Mouse (Mus musculus) embryonic facial prominence, embryonic 14.5 days (tissue): Measurements from ENCODE around the gene Pole3. TPM values are rescaled to one million over a fixed set of nuclear protein-coding genes. Genes with fewer than 3 reads are reported as not detected.
A peak's percentile ranks its signal among the peaks of the same experiment; 100 is the strongest.

Source experiments
- ATAC-seq: fragments of 200-750 bp; cut with Nextera tagmentation; 2 replicates; pipeline ENCODE4 v1.8.0; 2017; ENCODE audit warnings: low read depth, moderate number of reproducible peaks, moderate TSS enrichment
- DNase-seq: peaks from one replicate; pipeline ENCODE4 v3.0.0-alpha.2; 2015; ENCODE audit warnings: low spot score
- H3K27ac ChIP-seq: fragments of 300-500 bp; sonication (generic); replicated peaks from 2 replicates; pipeline ENCODE4 v1.5.1; 2014; ENCODE audit warnings: low read depth, mild to moderate bottlenecking, low read length, moderate library complexity
- H3K27me3 ChIP-seq: fragments of 300-500 bp; sonication (generic); replicated peaks from 2 replicates; pipeline ENCODE4 v1.6.1; 2014; ENCODE audit warnings: low read length; ENCODE audit not compliant: control insufficient read depth, insufficient read depth
- H3K36me3 ChIP-seq: fragments of 300-500 bp; sonication (generic); 2 replicates; pipeline ENCODE4 v1.6.1; 2014; ENCODE audit warnings: low read length, mixed read lengths; ENCODE audit not compliant: control insufficient read depth, insufficient read depth
- H3K4me1 ChIP-seq: fragments of 300-500 bp; sonication (generic); 2 replicates; pipeline ENCODE4 v1.6.1; 2014; ENCODE audit warnings: antibody characterized with exemption, low read length; ENCODE audit not compliant: control insufficient read depth, insufficient read depth
- H3K4me2 ChIP-seq: fragments of 300-500 bp; sonication (generic); 2 replicates; pipeline ENCODE4 v1.6.1; 2014; ENCODE audit warnings: low read depth, mild to moderate bottlenecking, low read length, moderate library complexity, mixed read lengths
- H3K4me3 ChIP-seq: fragments of 300-500 bp; sonication (generic); 2 replicates; pipeline ENCODE4 v1.5.1; 2014; ENCODE audit warnings: low read depth, mild to moderate bottlenecking, low read length
- H3K9ac ChIP-seq: fragments of 300-500 bp; sonication (generic); 2 replicates; pipeline ENCODE4 v1.6.1; 2014; ENCODE audit warnings: low read depth, mild to moderate bottlenecking, low read length, moderate library complexity, mixed read lengths
- H3K9me3 ChIP-seq: fragments of 300-500 bp; sonication (generic); 2 replicates; pipeline ENCODE4 v1.6.1; 2016; ENCODE audit warnings: low read length; ENCODE audit not compliant: control insufficient read depth
- WGBS: fragments of 180-500 bp; shearing (Covaris S2); extraction: QIAGEN DNeasy Blood & Tissue Kit; methylation state at CpG from one replicate; pipeline ENCODE4 v1.1.7; 2014; 5-methylcytosine and 5-hydroxymethylcytosine counted together
- polyA plus RNA-seq: library from polyadenylated mRNA; unstranded; fragments of >200 nt; fragmentation: Nextera tagmentation; extraction: Ambion mirVana; gene quantifications from 2 replicates; pipeline ENCODE4 v1.2.1, GENCODE M21; 2014

Pole3 gene
- polyA plus RNA-seq, 1 experiment from 2014 or later = 66.3 TPM

- no peak for ATAC-seq
Measured at GRCm38 (mm10) chr4:62526256-62526655, 1.4 kb upstream of the Pole3 start.

GRCm38 (mm10) chr4:62525489-62525811 is 582 bp upstream of the Pole3 start:
- H3K4me2 ChIP-seq = peak overlapping the region; percentile 83
- ATAC-seq (no peak), DNase-seq (no peak)
- H3K4me1 ChIP-seq = peaks cover 11% of the 10 kb centered on the region
- no peaks in the 10 kb centered on the region for H3K27me3 ChIP-seq
- H3K27ac ChIP-seq = no peak overlapping the region
- H3K4me3 ChIP-seq = peak overlapping the region; percentile 68
- peaks cover 15% of the 10 kb centered on the region for H3K36me3 ChIP-seq
- H3K9ac ChIP-seq = peak overlapping the region; percentile 51; the same call in 1 of the 2 replicates
- 3% methylated on average over 10 of the region's 10 CpGs for WGBS
- H3K9me3 ChIP-seq = no peaks in the 10 kb centered on the region

More at GRCm38 (mm10) chr4:62526256-62526655, 1.4 kb upstream of the Pole3 start:
- H3K4me1 ChIP-seq = peaks cover 12% of the 10 kb centered on the region; the same call in 1 of the 2 replicates
- H3K4me3 ChIP-seq = no peak overlapping the region
- H3K9me3 ChIP-seq = no peaks in the 10 kb centered on the region
- peaks cover 15% of the 10 kb centered on the region for H3K36me3 ChIP-seq
- no peak overlapping the region for H3K4me2 ChIP-seq
- no peak for DNase-seq
- H3K27ac ChIP-seq = no peak overlapping the region
- WGBS = 60% methylated on average over 2 of the region's 2 CpGs
- H3K9ac ChIP-seq = no peak overlapping the region
- H3K27me3 ChIP-seq = no peaks in the 10 kb centered on the region

- DNase-seq (no peak), ATAC-seq (no peak)
- Histone ChIP-seq H3K27ac (no peak overlapping the region), H3K27me3 (no peaks in the 10 kb centered on the region), H3K4me1 (peaks cover 37% of the 10 kb centered on the region), H3K9me3 (no peaks in the 10 kb centered on the region), H3K9ac (no peak overlapping the region), H3K4me2 (no peak overlapping the region), H3K36me3 (peaks cover 15% of the 10 kb centered on the region), H3K4me3 (no peak overlapping the region)
- WGBS = 91% methylated on average over 2 of the region's 2 CpGs
Measured at GRCm38 (mm10) chr4:62520892-62521400, 3.9 kb downstream of the Pole3 start.

- 0% methylated on average over 31 of the region's 37 CpGs for WGBS
- DNase-seq (peak; percentile 92), ATAC-seq (peak; percentile 88)
- Histone ChIP-seq H3K36me3 (peaks cover 15% of the 10 kb centered on the region), H3K9ac (peak within 1 kb of the TSS; percentile 77), H3K9me3 (no peaks in the 10 kb centered on the region), H3K4me2 (peak within 1 kb of the TSS; percentile 73), H3K27me3 (no peaks in the 10 kb centered on the region), H3K4me3 (peak within 1 kb of the TSS; percentile 67), H3K4me1 (peaks cover 37% of the 10 kb centered on the region), H3K27ac (peak within 1 kb of the TSS; percentile 86)
Measured at GRCm38 (mm10) chr4:62519849-62520233, 5.0 kb downstream of the Pole3 start, which contains the start of gene Alad. Gene Alad, minus strand, starts transcription at chr4:62519918.

- Histone ChIP-seq H3K27ac (peak overlapping the region; percentile 86), H3K9me3 (no peaks in the 10 kb centered on the region), H3K4me2 (peak overlapping the region; percentile 73), H3K4me3 (peak overlapping the region; percentile 67), H3K27me3 (no peaks in the 10 kb centered on the region), H3K9ac (peak overlapping the region; percentile 77), H3K4me1 (peaks cover 36% of the 10 kb centered on the region), H3K36me3 (peaks cover 15% of the 10 kb centered on the region)
- 2% methylated on average over 24 of the region's 26 CpGs for WGBS
- DNase-seq (no peak), ATAC-seq (peak; percentile 71)
Measured at GRCm38 (mm10) chr4:62519122-62519848, 5.6 kb downstream of the Pole3 start.

- peaks cover 29% of the 10 kb centered on the region for H3K4me1 ChIP-seq
- H3K4me3 ChIP-seq = peak overlapping the region; percentile 67
- peak overlapping the region; percentile 73 for H3K4me2 ChIP-seq
- H3K9me3 ChIP-seq = no peaks in the 10 kb centered on the region
- peak overlapping the region; percentile 77 for H3K9ac ChIP-seq
- H3K36me3 ChIP-seq = peaks cover 14% of the 10 kb centered on the region
- WGBS = 39% methylated on average over 13 of the region's 13 CpGs
- no peaks in the 10 kb centered on the region for H3K27me3 ChIP-seq
- peak; percentile 9; the same call in 1 of the 2 replicates for ATAC-seq
- H3K27ac ChIP-seq = peak overlapping the region; percentile 86
- no peak for DNase-seq
Measured at GRCm38 (mm10) chr4:62518416-62519121, 6.3 kb downstream of the Pole3 start.

GRCm38 (mm10) chr4:62517538-62518415 is 7.1 kb downstream of the Pole3 start:
- H3K9ac ChIP-seq = peak overlapping the region; percentile 77; the same call in 1 of the 2 replicates
- no peaks in the 10 kb centered on the region for H3K9me3 ChIP-seq
- H3K4me1 ChIP-seq = peaks cover 29% of the 10 kb centered on the region
- 0 out of 2 replicates have a peak overlapping the region, but pooled peaks have one; percentile 67 for H3K4me3 ChIP-seq
- no peaks in the 10 kb centered on the region for H3K27me3 ChIP-seq
- no peak for DNase-seq
- ATAC-seq = no peak
- peak overlapping the region; percentile 2; the same call in 1 of the 2 replicates for H3K27ac ChIP-seq
- H3K36me3 ChIP-seq = peaks cover 14% of the 10 kb centered on the region
- WGBS = 59% methylated on average over 10 of the region's 10 CpGs
- H3K4me2 ChIP-seq = peak overlapping the region; percentile 73

GRCm38 (mm10) chr4:62517046-62517445 is 7.8 kb downstream of the Pole3 start:
- no peak for DNase-seq
- no peaks in the 10 kb centered on the region for H3K27me3 ChIP-seq
- H3K9me3 ChIP-seq = no peaks in the 10 kb centered on the region
- no peak overlapping the region for H3K27ac ChIP-seq
- no peak overlapping the region for H3K4me2 ChIP-seq
- H3K4me1 ChIP-seq = peaks cover 29% of the 10 kb centered on the region
- ATAC-seq = no peak
- no peak overlapping the region for H3K9ac ChIP-seq
- H3K4me3 ChIP-seq = no peak overlapping the region
- H3K36me3 ChIP-seq = peaks cover 19% of the 10 kb centered on the region
- WGBS = 78% methylated on average over 8 of the region's 8 CpGs
